Mouse (Mus musculus): ENCODE data around the gene Gm10570. TPM values are rescaled to one million over a fixed set of nuclear protein-coding genes. Genes with fewer than 3 reads are reported as not detected.

The Gm10570 gene
- total RNA-seq, 1 experiment from 2014 or later: not detected

DNA sequence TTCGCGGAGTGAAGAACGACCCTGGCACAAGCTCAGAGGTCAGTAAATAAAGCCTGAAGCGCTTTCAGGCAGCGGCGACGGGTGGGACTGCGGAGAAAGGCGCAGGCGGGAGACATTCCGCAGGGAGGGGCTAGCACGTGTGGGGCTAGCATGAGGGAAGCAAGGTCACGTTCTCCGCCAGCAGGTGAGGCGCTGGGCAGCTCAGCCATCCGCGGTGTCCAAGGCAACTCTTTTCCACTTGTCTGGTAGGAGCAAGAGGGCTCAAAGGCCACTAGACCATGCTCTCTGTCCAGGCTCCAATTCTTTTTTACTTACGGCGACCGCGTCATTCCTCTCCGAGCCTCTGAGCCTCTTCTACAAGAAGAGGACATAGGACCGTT, 633 bp downstream of the Gm10570 start:
- peak; percentile 54 for ATAC-seq (replicated peaks; ENCODE audit: low read depth, poor library complexity, severe bottlenecking)

DNA sequence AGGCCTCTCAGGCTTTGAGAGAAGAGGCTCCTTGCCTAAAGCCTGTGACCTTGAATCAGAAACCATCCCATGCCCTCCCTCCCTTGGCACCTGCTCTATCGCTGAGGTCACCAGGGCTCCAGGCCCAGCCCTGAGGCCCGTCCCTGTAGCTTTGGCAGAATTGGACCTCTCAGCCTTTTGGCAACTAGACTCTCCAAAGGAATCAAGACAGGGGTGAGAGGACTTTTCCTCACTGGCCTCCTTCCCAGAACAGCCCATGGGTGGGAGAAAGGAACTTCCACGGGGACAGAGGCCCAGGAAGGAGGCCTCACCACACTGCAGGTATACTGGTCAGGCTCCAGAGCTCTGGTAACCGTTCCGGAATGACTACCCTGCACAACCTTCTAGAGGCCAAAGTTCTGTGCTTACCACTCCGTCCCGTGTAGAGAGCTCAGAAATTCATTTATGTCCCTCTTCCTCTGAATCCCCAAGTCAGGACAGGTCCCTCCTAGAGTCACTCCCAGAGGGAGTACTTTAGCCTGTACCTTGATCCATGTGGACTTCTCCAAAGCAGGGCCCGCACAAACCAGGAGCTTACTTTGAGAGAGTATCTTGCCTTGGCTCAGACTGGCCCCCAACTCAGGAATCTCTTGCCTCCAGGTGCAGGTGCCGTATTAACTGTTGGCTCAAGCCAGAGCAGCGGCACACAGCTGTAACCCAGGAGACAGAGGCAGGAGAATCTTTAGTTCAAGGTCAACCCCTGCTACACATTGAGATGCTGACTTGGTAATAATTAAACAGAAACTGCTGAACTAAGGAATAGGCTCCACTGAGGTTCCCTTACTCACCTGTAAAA, 1.5 kb downstream of the Gm10570 start:
- ATAC-seq (replicated peaks; ENCODE audit: low read depth, poor library complexity, severe bottlenecking): no peak

DNA sequence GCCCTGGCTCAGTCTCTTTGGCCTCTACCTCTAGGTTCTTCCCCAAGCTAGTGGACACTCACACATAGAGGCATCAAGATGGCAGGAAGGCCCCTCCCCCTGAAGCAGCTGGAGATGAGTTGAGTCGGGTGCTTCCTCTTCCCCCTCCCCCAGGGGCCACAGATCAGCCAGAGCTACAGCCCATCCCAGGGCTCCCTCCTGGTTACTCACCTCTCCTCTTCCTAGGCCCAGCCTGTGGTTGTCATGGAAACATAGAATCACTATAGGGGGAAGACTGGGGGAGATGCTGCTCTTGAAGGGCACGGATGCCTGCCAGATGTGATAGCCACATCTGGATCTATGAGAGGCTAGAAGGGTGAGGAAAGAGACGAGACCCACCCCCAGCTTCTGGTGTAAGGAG, 3.7 kb downstream of the Gm10570 start:
- no peak for ATAC-seq (replicated peaks; ENCODE audit: low read depth, poor library complexity, severe bottlenecking)

DNA sequence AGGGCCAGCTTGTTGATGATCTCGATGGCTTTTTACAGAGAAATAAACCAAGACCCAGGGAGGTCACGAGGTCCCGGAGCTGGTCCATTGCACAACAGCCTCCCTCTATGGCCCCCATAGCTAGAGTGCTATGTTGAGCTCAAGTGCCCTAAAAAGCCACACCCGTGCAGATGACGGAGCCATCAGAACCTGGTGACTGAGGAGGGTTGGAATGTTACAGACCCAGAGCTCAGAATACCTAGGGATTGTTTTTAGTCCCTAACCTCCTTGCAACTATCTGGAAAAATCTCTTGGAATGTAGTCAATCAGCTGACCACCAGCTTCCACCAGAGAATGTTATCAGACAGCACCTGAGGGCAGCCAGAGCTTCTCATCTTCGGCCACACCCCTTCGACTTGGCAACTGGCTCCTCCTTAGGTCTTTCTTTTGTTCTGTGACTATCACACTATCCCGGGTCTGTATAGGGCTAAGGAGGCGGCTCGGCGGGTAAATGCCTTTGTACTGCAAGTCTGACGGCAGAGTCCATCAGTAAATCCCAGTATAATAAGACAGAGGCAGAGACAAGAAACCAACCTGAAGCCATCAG, 6.1 kb downstream of the Gm10570 start:
- no peak for ATAC-seq (replicated peaks; ENCODE audit: low read depth, poor library complexity, severe bottlenecking)

DNA sequence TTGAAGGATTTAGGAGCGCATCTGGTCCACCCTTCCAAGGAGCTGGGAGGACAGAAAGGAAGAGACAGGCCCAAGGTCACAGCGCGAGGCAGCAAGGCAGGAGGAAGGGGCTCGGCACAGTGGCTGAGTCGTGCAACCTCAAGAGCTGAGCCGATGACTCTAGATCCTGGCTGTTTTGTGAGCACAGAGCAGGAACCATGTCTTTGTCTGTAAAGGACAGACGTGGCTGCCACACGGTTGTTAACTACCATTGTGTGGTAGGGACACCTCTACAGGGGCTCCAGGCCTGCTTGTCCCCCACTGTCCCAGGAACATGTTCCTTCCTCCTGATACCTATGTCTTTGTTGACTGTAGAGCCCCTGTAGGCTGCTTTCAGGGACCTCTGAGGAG, 8.8 kb downstream of the Gm10570 start:
- no peak for ATAC-seq (replicated peaks; ENCODE audit: low read depth, poor library complexity, severe bottlenecking)

DNA sequence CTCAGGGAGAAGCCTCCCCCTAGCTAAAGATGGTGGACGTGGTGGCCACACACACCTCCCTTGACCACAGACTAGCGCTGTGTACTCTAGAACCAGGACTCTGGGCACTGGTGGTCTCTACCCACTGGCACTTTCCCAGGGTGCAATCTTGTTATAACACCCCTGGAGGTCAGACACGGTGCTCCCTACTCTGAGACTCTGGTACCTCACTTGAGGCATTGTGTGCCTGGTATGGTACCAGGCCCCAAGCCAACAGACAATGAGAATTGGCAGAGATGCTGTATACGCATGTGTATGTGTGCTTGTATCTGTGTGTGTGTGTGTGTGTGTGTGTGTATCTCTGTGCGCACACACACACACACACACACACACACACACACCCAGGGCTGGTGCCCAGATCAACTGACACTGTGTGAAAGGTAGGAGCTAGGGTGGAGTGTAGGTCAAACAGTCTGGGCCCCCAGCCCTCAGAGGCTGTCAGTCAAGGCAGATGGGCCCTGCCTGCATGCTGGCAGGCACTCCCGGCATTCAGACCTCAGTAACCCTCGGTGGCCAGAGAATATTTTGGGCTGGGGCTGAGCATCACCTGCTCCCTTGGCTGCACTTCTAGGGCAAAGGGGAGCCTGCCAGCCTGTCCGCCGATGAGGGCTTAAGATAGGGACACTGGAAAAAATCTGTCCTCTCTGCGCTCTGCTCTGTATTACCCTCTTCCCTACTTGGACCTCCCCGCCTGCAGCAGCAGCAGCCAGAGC, 9.4 kb downstream of the Gm10570 start:
- no peak for ATAC-seq (replicated peaks; ENCODE audit: low read depth, poor library complexity, severe bottlenecking)

DNA sequence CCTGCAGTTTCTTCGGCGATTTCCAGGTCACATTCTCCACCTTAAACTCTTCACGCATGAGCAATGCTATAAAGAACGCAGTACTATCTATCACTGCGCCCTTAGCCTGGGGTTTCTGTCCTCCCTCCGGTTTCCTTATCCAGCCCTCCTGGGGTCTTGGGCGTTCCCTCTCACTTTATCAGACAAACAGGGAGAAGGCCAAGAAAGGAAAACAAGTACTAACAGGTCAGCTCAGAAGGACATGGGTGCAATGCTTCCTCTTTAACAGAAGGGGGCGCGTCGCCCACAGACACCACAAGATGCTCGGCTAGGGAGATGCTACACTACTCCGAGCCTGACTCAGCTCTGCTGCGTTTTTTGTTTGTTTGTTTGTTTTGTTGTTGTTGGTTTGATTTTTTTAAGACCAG, 11.3 kb downstream of the Gm10570 start:
- ATAC-seq (replicated peaks; ENCODE audit: low read depth, poor library complexity, severe bottlenecking): peak; percentile 64

DNA sequence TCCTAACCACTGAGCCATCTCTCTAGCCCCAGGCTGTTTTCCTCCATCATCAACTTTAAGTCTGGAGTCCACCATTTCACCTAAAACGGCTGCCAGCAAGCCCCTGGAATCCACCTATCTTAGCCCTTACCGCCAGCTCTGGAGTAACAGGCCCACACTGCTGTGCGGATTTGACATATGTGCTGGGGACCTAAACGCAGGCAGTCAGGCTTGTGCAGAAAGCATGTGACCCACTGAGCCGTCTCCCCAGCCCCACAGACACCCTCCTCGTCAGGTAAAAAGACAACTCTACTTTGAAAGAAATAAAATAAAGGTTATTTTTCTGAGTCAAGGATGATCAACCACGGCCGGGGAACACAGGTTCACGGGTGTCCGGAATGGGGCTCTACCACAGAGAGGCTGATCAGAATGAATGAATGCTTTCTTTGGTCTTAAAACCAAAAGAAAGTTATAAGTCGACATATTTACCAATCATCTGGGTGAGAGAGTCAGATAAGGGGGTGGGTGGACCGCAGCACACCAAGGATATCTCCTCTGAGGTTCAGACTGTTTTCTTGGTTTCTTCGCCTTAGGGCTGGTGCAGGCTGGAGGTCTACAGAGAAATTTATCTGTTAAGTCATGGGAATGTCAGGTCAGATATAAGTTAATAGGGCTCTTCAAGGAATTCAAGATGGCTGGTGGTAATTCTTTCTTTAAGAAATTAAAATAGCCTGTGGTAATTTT, 12.1 kb downstream of the Gm10570 start:
- no peak for ATAC-seq (replicated peaks; ENCODE audit: low read depth, poor library complexity, severe bottlenecking)

DNA sequence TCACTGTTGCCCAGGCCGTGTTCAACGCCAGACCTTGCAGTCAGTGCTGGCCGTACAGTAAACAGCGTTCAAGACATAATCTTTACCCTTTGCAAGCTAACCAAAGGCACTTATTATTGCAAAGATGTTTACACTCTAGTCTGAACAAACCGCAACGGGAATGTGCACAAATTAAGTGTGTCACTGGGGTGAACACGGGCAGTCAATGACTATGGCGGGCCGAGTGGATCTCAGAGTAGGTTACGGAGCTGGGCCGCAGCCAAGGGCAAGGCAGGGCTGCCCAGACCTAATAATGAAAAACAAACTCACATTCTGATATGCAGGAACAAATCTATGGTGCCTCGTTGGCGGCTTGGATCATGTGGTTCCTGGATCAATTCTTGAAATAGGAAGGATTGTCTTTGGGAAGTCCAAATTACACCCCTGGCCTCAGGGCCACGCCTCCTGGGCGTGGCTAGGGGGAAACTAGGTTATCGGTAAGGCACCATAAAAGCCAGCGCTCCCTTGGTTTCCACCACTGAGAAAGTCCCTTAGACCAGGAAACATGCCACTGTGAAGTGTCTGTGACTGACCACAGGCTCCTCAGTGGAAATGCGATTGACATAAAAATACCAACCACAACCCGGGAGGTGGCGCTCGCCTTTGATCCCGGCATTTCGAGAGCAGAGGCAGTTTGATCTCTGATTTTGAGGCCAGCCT, 13.3 kb downstream of the Gm10570 start:
- peak; percentile 48 for ATAC-seq (replicated peaks; ENCODE audit: low read depth, poor library complexity, severe bottlenecking)

DNA sequence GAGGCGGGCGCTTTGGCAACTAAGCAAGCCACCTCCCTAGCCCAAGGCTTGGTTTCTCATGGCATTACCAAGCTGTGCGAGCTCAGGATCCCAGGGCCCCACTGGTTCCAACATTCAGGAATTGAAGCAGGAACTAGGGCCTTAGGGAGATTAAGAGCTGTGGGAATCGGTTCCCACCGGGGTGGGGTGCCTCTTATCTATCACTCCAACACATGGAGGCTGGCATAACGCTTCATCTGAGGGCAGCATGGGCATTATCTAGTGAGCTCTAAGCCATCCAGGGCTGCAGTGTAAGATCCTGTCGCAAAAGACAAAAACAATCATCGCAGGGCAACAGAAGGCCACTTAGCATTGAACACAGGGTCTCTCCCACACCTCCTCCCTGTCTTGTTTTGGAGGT, 14.0 kb downstream of the Gm10570 start:
- no peak for ATAC-seq (replicated peaks; ENCODE audit: low read depth, poor library complexity, severe bottlenecking)

DNA sequence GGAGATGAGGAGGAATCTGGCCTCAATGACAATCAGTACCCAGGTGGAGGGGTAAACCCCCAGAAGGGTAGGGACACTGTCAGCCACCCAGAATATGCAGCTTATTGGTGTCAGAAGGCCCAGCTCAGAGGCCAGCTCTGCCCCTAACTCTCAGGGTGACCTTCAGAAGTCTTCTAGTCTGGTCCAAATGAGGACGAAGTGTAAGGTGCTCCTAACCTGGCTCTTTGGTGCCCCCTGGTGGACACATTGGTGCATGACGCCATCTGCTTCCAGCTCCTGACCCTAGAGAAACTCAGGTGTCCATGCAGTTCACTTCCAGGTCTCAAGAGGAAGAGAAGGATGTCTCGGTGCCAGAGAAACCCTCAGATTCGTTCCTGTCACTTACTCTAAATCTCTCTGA, 16.2 kb downstream of the Gm10570 start:
- peak; percentile 68 for ATAC-seq (replicated peaks; ENCODE audit: low read depth, poor library complexity, severe bottlenecking)

DNA sequence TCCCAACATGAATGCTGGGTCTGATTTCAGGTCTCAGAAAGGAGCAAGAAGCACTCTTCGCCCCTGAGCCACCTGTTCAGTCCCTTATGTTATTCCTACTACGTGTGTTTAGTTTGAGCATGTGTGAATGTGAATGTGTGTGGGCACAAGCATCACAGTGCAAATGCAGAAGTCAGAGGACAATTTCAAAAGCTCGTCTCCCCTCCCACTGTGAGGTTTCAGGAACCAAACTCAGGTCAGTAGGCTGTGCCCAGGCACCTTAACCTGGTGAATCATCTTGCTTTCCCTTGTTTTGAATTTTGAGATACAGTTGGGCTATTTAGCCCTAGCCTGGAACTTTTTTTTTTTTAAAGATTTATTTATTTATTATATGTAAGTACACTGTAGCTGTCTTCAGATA, 18.6 kb downstream of the Gm10570 start:
- ATAC-seq (replicated peaks; ENCODE audit: low read depth, poor library complexity, severe bottlenecking): no peak

DNA sequence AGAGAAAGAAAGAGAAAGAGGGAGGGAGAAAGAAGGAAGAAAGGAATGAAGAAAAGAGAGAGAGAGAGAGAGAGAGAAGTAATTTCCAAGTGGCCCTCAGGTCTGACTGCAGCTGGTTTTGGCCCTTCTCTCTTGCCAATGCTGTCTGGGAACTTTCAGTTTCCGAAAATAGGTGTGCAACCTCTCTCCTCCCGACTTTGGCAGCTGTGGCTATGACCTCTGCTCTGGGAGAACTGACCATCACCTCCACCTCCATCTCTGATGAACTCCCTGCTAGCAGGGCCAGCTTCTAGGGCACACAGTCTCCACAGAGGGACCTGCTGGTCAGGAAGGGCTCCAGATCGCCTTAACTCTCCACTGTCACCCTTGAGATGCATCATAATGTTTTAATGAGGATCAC, 21.9 kb downstream of the Gm10570 start:
- no peak for ATAC-seq (replicated peaks; ENCODE audit: low read depth, poor library complexity, severe bottlenecking)

DNA sequence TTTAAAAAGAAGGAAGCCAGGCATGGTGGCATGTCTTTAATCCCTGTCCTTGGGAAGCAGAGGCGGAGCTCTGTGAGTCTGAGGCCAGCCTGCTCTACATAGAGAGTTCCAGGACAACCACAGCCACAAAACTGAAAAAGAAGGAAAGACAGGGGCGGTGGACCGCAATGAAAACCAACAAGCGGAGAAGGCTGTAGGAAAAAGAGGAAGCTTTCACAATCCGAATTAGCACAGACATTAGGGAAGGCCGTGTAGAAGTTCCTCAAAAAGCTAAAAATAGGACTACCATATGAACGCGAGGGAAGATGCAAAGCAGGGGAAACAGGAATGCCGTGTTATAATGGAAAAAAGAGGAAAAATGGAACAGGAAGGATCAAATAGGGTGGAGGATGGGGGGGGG, 24.6 kb downstream of the Gm10570 start:
- peak; percentile 65 for ATAC-seq (replicated peaks; ENCODE audit: low read depth, poor library complexity, severe bottlenecking)

DNA sequence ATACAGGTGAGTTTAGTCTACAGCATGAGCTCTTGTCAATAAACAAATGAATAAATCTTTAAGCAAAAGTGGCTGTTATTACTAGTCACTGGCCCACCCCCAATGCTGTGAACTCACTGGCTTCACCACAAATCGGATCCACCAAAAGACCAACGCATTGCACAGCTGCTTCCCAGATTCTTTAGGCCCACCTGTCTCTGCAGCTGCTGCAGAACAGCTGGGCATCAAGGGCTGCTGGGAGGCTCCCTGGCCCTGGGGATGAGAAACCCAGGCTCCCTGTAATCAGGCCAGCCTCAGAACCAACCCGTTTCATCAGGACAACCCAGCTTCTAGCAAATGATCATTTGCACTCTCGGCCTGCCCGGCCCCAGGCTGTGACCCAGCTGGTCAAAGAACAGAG, 25.6 kb downstream of the Gm10570 start:
- no peak for ATAC-seq (replicated peaks; ENCODE audit: low read depth, poor library complexity, severe bottlenecking)

DNA sequence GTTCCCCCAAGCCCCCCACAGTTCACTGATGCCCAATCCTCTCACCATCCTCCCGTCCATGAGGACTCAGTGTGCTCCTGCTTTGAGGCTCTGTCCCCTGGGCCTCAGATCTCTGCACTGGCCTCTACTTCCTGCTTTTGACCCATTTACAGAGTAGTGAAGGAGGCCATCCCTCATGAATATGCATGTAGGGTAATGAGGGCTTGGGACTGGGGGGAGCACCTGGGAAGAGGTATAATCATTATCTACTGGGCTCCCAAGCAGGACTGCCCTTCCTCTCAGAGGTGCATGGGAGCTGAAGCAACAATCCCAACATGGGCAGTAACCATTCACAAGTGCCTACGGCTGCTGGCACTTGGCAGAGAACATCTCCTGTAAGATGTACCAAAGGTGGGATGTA, 29.4 kb downstream of the Gm10570 start, which contains the start of gene Serinc2:
Gene Serinc2, minus strand, starts transcription at position 101 of the 400 bp plus-strand sequence.
- ATAC-seq (replicated peaks; ENCODE audit: low read depth, poor library complexity, severe bottlenecking): no peak

DNA sequence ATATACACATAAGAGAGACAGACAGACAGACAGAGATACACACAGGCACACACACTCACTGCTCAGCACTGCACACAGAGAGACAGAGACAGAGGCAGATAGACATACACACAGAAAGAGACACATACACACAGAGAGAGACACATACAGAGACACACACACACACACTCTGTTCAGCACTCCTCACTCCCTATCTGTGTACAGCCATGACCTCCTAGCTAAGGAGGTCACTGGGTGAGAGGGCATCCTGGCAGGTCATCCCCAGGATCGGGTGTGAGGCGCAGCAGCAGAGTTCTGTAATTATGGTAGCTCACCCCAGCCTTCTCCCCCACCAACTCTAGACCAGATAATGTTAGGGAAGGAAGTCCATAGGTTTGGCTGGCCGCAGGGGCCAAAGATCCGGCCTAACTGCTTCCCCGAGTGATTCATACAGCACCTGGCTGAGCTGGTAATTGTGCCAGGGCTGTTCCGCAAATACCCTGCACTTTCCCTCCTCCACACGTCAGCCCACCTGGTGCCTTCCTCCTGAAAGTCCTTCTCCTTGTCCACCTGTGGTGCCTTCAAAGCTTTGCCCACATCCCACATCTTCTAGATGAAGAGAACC, 31.8 kb downstream of the Gm10570 start:
- ATAC-seq (replicated peaks; ENCODE audit: low read depth, poor library complexity, severe bottlenecking): peak; percentile 45

DNA sequence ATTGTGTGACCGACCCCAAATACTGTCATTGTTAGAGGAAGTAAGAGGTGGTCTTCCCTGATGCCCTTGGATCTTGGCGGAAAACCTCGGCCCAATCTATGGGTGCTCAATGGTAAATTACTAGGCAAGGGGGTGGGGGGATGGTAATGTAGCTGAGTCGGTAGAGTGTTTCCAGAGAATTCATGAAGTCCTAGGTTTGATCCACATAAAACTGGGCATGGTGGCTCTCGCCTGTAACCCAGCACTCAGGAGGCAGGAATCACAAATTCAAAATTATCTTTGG, 32.7 kb downstream of the Gm10570 start:
- no peak for ATAC-seq (replicated peaks; ENCODE audit: low read depth, poor library complexity, severe bottlenecking)

DNA sequence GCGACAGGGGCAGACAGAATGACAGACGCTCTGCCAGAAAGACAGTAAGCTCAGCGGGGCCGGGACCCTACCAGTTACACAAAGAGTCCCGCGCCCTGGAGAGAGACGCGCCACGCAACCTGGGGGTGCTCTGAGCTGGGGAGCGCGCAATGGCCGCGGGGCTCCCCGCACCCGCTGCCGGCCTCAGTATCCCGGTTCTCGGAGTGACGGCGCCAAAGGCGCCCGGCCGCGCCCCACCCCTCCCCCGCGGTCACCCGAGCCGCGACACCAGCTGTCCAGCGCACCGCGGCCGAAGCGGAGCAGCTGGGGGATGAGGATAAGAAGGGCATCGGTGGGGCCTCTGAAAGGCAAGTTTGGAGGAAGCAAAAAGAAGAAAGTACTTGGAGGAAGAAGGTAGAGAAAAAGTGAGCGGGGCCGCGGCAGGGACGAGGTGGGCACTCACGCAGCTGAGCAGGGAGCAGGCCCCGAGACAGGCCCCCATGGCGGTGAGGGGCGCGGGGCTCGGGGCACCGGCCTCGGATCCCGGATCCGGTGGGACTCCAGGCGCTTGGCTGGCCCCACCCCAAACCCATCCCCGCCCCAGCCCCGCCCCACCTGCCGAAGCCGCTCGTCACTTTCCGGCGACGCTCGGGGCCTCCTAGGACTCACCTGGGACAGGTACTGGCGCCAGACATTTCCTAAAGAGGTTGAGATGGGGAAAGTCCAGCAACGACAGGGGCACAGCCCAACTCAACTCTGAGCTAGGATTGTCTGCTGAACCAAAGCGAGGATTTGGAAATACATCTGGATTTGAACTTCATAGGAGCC, 33.3 kb downstream of the Gm10570 start:
- ATAC-seq (replicated peaks; ENCODE audit: low read depth, poor library complexity, severe bottlenecking): no peak

Measured in common myeloid progenitor, adult 5-6 weeks (primary cell).